Mouse (Mus musculus): Measurements from ENCODE around the gene Tmem63a. TPM values are rescaled to one million over a fixed set of nuclear protein-coding genes. Genes with fewer than 3 reads are reported as not detected.
A peak's percentile ranks its signal among the peaks of the same experiment; 100 is the strongest.

Tmem63a gene
- total and polyA plus RNA-seq, 2 experiments, result 9.5 to 15.8 TPM

- Histone ChIP-seq H3K9ac (ENCODE audit: low read depth, low read length) (no peak overlapping the region), H3K27ac (replicated peaks; ENCODE audit: insufficient read depth, low read depth, low read length) (no peak overlapping the region), H3K79me2 (ENCODE audit: control insufficient read depth, insufficient read depth, low read length) (no peaks in the 10 kb centered on the region), H3K36me3 (ENCODE audit: control insufficient read depth, insufficient read depth, low read length) (no peaks in the 10 kb centered on the region; the same call in 1 of the 2 replicates), H3K27me3 (ENCODE audit: control insufficient read depth, insufficient read depth, low read length) (no peaks in the 10 kb centered on the region), H3K4me1 (ENCODE audit: control insufficient read depth, insufficient read depth, low read length) (peaks cover 9% of the 10 kb centered on the region), H3K4me3 (ENCODE audit: insufficient read depth, low read depth, low read length) (no peak overlapping the region)
- 72% methylated on average over 8 of the region's 8 CpGs for WGBS
- TF ChIP-seq CTCF (IDR thresholded peaks at IDR 0.05; ENCODE audit: low read depth, low read length), result no peak
- no peak for TF ChIP-seq POLR2A (IDR thresholded peaks at IDR 0.05; ENCODE audit: extremely low read depth, insufficient read depth, low read length)
- peak; percentile 53 for DNase-seq (ENCODE audit: extremely low read depth, low read depth, low spot score)
Measured at GRCm38 (mm10) chr1:180956973-180957381, 14.8 kb downstream of the Tmem63a start.

- no peaks in the 10 kb centered on the region for H3K79me2 ChIP-seq (ENCODE audit: control insufficient read depth, insufficient read depth, low read length)
- H3K36me3 ChIP-seq (ENCODE audit: control insufficient read depth, insufficient read depth, low read length), result no peaks in the 10 kb centered on the region; the same call in 1 of the 2 replicates
Measured at GRCm38 (mm10) chr1:180957989-180958388, 15.8 kb downstream of the Tmem63a start.

GRCm38 (mm10) chr1:180958797-180959196 is 16.7 kb downstream of the Tmem63a start:
- Histone ChIP-seq H3K9ac (ENCODE audit: low read depth, low read length) (no peak overlapping the region), H3K4me1 (ENCODE audit: control insufficient read depth, insufficient read depth, low read length) (no peaks in the 10 kb centered on the region), H3K4me3 (ENCODE audit: insufficient read depth, low read depth, low read length) (no peak overlapping the region), H3K36me3 (ENCODE audit: control insufficient read depth, insufficient read depth, low read length) (no peaks in the 10 kb centered on the region; the same call in 1 of the 2 replicates), H3K79me2 (ENCODE audit: control insufficient read depth, insufficient read depth, low read length) (no peaks in the 10 kb centered on the region), H3K27ac (replicated peaks; ENCODE audit: insufficient read depth, low read depth, low read length) (no peak overlapping the region), H3K27me3 (ENCODE audit: control insufficient read depth, insufficient read depth, low read length) (no peaks in the 10 kb centered on the region)
- no peak for DNase-seq (ENCODE audit: extremely low read depth, low read depth, low spot score)
- TF ChIP-seq CTCF (IDR thresholded peaks at IDR 0.05; ENCODE audit: low read depth, low read length) (no peak), POLR2A (IDR thresholded peaks at IDR 0.05; ENCODE audit: extremely low read depth, insufficient read depth, low read length) (no peak)
- WGBS, result 89% methylated on average over 3 of the region's 3 CpGs

More at GRCm38 (mm10) chr1:180957989-180958388, 15.8 kb downstream of the Tmem63a start:
- Histone ChIP-seq H3K27ac (replicated peaks; ENCODE audit: insufficient read depth, low read depth, low read length) (no peak overlapping the region), H3K4me1 (ENCODE audit: control insufficient read depth, insufficient read depth, low read length) (0 out of 2 replicates have a peak, but pooled peaks cover 1% of the 10 kb centered on the region), H3K27me3 (ENCODE audit: control insufficient read depth, insufficient read depth, low read length) (no peaks in the 10 kb centered on the region), H3K4me3 (ENCODE audit: insufficient read depth, low read depth, low read length) (no peak overlapping the region), H3K9ac (ENCODE audit: low read depth, low read length) (no peak overlapping the region)
- no peak for TF ChIP-seq POLR2A (IDR thresholded peaks at IDR 0.05; ENCODE audit: extremely low read depth, insufficient read depth, low read length)
- TF ChIP-seq CTCF (IDR thresholded peaks at IDR 0.05; ENCODE audit: low read depth, low read length), result no peak
- 87% methylated on average over 3 of the region's 3 CpGs for WGBS
- no peak for DNase-seq (ENCODE audit: extremely low read depth, low read depth, low spot score)

- no peak for DNase-seq (ENCODE audit: extremely low read depth, low read depth, low spot score)
- Histone ChIP-seq H3K9ac (ENCODE audit: low read depth, low read length) (no peak overlapping the region), H3K27me3 (ENCODE audit: control insufficient read depth, insufficient read depth, low read length) (no peaks in the 10 kb centered on the region), H3K4me1 (ENCODE audit: control insufficient read depth, insufficient read depth, low read length) (no peaks in the 10 kb centered on the region), H3K4me3 (ENCODE audit: insufficient read depth, low read depth, low read length) (no peak overlapping the region), H3K79me2 (ENCODE audit: control insufficient read depth, insufficient read depth, low read length) (no peaks in the 10 kb centered on the region), H3K36me3 (ENCODE audit: control insufficient read depth, insufficient read depth, low read length) (0 out of 2 replicates have a peak, but pooled peaks cover 2% of the 10 kb centered on the region), H3K27ac (replicated peaks; ENCODE audit: insufficient read depth, low read depth, low read length) (no peak overlapping the region)
- 89% methylated on average over 3 of the region's 3 CpGs for WGBS
- TF ChIP-seq CTCF (IDR thresholded peaks at IDR 0.05; ENCODE audit: low read depth, low read length), result no peak
- TF ChIP-seq POLR2A (IDR thresholded peaks at IDR 0.05; ENCODE audit: extremely low read depth, insufficient read depth, low read length), result no peak
Measured at GRCm38 (mm10) chr1:180965786-180966185, 23.6 kb downstream of the Tmem63a start.

- DNase-seq (ENCODE audit: extremely low read depth, low read depth, low spot score), result no peak
- H3K4me3 ChIP-seq (ENCODE audit: insufficient read depth, low read depth, low read length), result no peak overlapping the region
- no peaks in the 10 kb centered on the region for H3K27me3 ChIP-seq (ENCODE audit: control insufficient read depth, insufficient read depth, low read length)
- TF ChIP-seq POLR2A (IDR thresholded peaks at IDR 0.05; ENCODE audit: extremely low read depth, insufficient read depth, low read length), result no peak
- no peak for TF ChIP-seq CTCF (IDR thresholded peaks at IDR 0.05; ENCODE audit: low read depth, low read length)
- H3K9ac ChIP-seq (ENCODE audit: low read depth, low read length), result no peak overlapping the region
- H3K27ac ChIP-seq (replicated peaks; ENCODE audit: insufficient read depth, low read depth, low read length), result no peak overlapping the region
- 93% methylated on average over 3 of the region's 3 CpGs for WGBS
- H3K79me2 ChIP-seq (ENCODE audit: control insufficient read depth, insufficient read depth, low read length), result no peaks in the 10 kb centered on the region
- H3K4me1 ChIP-seq (ENCODE audit: control insufficient read depth, insufficient read depth, low read length), result no peaks in the 10 kb centered on the region
- 0 out of 2 replicates have a peak, but pooled peaks cover 4% of the 10 kb centered on the region for H3K36me3 ChIP-seq (ENCODE audit: control insufficient read depth, insufficient read depth, low read length)
Measured at GRCm38 (mm10) chr1:180966542-180966941, 24.4 kb downstream of the Tmem63a start.

- no peak overlapping the region for H3K4me3 ChIP-seq (ENCODE audit: insufficient read depth, low read depth, low read length)
- DNase-seq (ENCODE audit: extremely low read depth, low read depth, low spot score), result no peak
- no peak overlapping the region for H3K27ac ChIP-seq (replicated peaks; ENCODE audit: insufficient read depth, low read depth, low read length)
- TF ChIP-seq CTCF (IDR thresholded peaks at IDR 0.05; ENCODE audit: low read depth, low read length) (no peak), POLR2A (IDR thresholded peaks at IDR 0.05; ENCODE audit: extremely low read depth, insufficient read depth, low read length) (no peak)
- no peaks in the 10 kb centered on the region for H3K4me1 ChIP-seq (ENCODE audit: control insufficient read depth, insufficient read depth, low read length)
- 0 out of 2 replicates have a peak, but pooled peaks cover 4% of the 10 kb centered on the region for H3K36me3 ChIP-seq (ENCODE audit: control insufficient read depth, insufficient read depth, low read length)
- no peaks in the 10 kb centered on the region for H3K27me3 ChIP-seq (ENCODE audit: control insufficient read depth, insufficient read depth, low read length)
- no peaks in the 10 kb centered on the region for H3K79me2 ChIP-seq (ENCODE audit: control insufficient read depth, insufficient read depth, low read length)
- H3K9ac ChIP-seq (ENCODE audit: low read depth, low read length), result no peak overlapping the region
- WGBS, result 92% methylated on average over 7 of the region's 7 CpGs
Measured at GRCm38 (mm10) chr1:180967261-180967660, 25.1 kb downstream of the Tmem63a start.
